In genomic region chr13:79057424-79057823, GRCm38 (mm10) we compare ENCODE assay signal across 17 mouse cellular contexts.
"Had no signal": no experiment of that assay in that cellular context is flagged by ENCODE, and none has a peak within 500 bp of the region (broad histone marks: within the 10 kb centered on the region; RNA-seq: fewer than 3 reads in every experiment).

No protein-coding gene starts in this region.

- ATAC-seq: hindbrain, postnatal 0 days; intestine, embryonic 16.5 days; liver, embryonic 12.5 days had no signal

- DNase-seq: gastrocnemius, postnatal 10 days; gastrocnemius, postnatal 25 days; heart, adult 11 months; heart, adult 2 months; heart, postnatal 14 days; heart, postnatal 36 days; kidney, adult 11 months; kidney, adult 2 months; kidney, adult 9 months; kidney, postnatal 14 days; kidney, postnatal 36 days; layer of hippocampus, adult 9-11 months; layer of hippocampus, postnatal 36 days; left cerebral cortex, postnatal 4 days had no signal
